9 mouse cellular contexts compared by ENCODE assay signal in genomic region chr2:34644571-34645526, GRCm38 (mm10).
DNase-seq lines count a peak whose midpoint lies in the region; ATAC-seq and TF ChIP-seq lines count a peak whose summit lies in the region.
"Had no signal": no experiment of that assay in that cellular context is flagged by ENCODE, and none has a peak within 500 bp of the region (broad histone marks: within the 10 kb centered on the region; RNA-seq: fewer than 3 reads in every experiment).

No protein-coding gene starts in this region.

- H3K9me3 ChIP-seq in intestine, postnatal 0 days (ENCODE audit: control insufficient read depth): no peaks in the 10 kb centered on the region
- no peaks in the 10 kb centered on the region for H3K9me3 ChIP-seq in intestine, embryonic 15.5 days
- peaks cover 3% of the 10 kb centered on the region; the same call in 1 of the 2 replicates for H3K9me3 ChIP-seq in G1E (replicated peaks)
- H3K9me3 ChIP-seq: neural tube, embryonic 12.5 days had no signal

- H3K27ac ChIP-seq in intestine, postnatal 0 days (ENCODE audit: low read depth, low read length): no peak overlapping the region
- no peak overlapping the region for H3K27ac ChIP-seq in intestine, embryonic 15.5 days
- H3K27ac ChIP-seq: neural tube, embryonic 12.5 days had no signal

- H3K36me3 ChIP-seq in intestine, postnatal 0 days (ENCODE audit: control insufficient read depth, insufficient read depth): no peaks in the 10 kb centered on the region
- H3K36me3 ChIP-seq in intestine, embryonic 15.5 days: no peaks in the 10 kb centered on the region
- H3K36me3 ChIP-seq in G1E (replicated peaks): no peaks in the 10 kb centered on the region
- H3K36me3 ChIP-seq: neural tube, embryonic 12.5 days had no signal

- no peaks in the 10 kb centered on the region for H3K4me1 ChIP-seq in intestine, postnatal 0 days (replicated peaks; ENCODE audit: control insufficient read depth, insufficient read depth, low read length)
- H3K4me1 ChIP-seq in intestine, embryonic 15.5 days (replicated peaks): peaks cover 9% of the 10 kb centered on the region; the same call in 1 of the 2 replicates
- H3K4me1 ChIP-seq in G1E (ENCODE audit: insufficient read depth, low read depth, low read length): peaks cover 18% of the 10 kb centered on the region

- H3K9ac ChIP-seq in intestine, postnatal 0 days (ENCODE audit: low read depth, low read length): no peak overlapping the region
- no peak overlapping the region for H3K9ac ChIP-seq in intestine, embryonic 15.5 days
- H3K9ac ChIP-seq: neural tube, embryonic 12.5 days had no signal

- 53% methylated on average over 22 of the region's 22 CpGs for WGBS in intestine, postnatal 0 days
- WGBS in intestine, embryonic 15.5 days: 45% methylated on average over 22 of the region's 22 CpGs

- peak; percentile 79 for TF ChIP-seq CTCF in intestine, postnatal 0 days (IDR thresholded peaks at IDR 0.05; ENCODE audit: low read depth)
- TF ChIP-seq CTCF in G1E (IDR thresholded peaks at IDR 0.05; ENCODE audit: low read depth, low read length): peak; percentile 57

- H3K27me3 ChIP-seq in intestine, postnatal 0 days (replicated peaks; ENCODE audit: control insufficient read depth, insufficient read depth, low read length): no peaks in the 10 kb centered on the region
- H3K27me3 ChIP-seq in intestine, embryonic 15.5 days (replicated peaks): no peaks in the 10 kb centered on the region
- peaks cover 7% of the 10 kb centered on the region; the same call in 1 of the 2 replicates for H3K27me3 ChIP-seq in G1E (ENCODE audit: insufficient read depth, low read length)
- H3K27me3 ChIP-seq: neural tube, embryonic 12.5 days had no signal

- H3K4me3 ChIP-seq in intestine, postnatal 0 days (ENCODE audit: low read depth, low read length): no peak overlapping the region
- no peak overlapping the region for H3K4me3 ChIP-seq in intestine, embryonic 15.5 days (replicated peaks)
- H3K4me3 ChIP-seq in G1E (ENCODE audit: low read depth, low read length): no peak overlapping the region

- peak; percentile 28 for DNase-seq in G1E (ENCODE audit: low spot score)
- DNase-seq in embryo, embryonic 9.5 days (ENCODE audit: extremely low spot score): peak; percentile 45
- peak; percentile 52 for DNase-seq in mesoderm, embryonic 11.5 days (ENCODE audit: low read depth, low spot score)
- DNase-seq in left cerebral cortex, adult 18-20 months (ENCODE audit: low spot score in 2 of 2): no peak
- no peak for DNase-seq in layer of hippocampus, adult 11-12 months (ENCODE audit: low spot score)
- no peak for DNase-seq in urinary bladder, postnatal 36 days (ENCODE audit: low spot score in 2 of 2)

- no peak for ATAC-seq in intestine, postnatal 0 days
- ATAC-seq in intestine, embryonic 15.5 days: no peak
- ATAC-seq in G1E (ENCODE audit: extremely low read depth, insufficient number of reproducible peaks, low FRiP score, poor library complexity, severe bottlenecking): no peak

- H3K4me2 ChIP-seq in intestine, postnatal 0 days (replicated peaks; ENCODE audit: low read depth): no peak overlapping the region; the same call in 1 of the 2 replicates
- no peak overlapping the region; the same call in 1 of the 2 replicates for H3K4me2 ChIP-seq in intestine, embryonic 15.5 days (replicated peaks)

Comparison
In these comparisons a context has a peak if more than half of its experiments do, and no peak if none do; other contexts are left out.
1. DNase-seq: peak in G1E (single experiment), embryo, embryonic 9.5 days (single experiment) and mesoderm, embryonic 11.5 days (single experiment); none in left cerebral cortex, adult 18-20 months (0 of 2), layer of hippocampus, adult 11-12 months (single experiment) and urinary bladder, postnatal 36 days (0 of 2).